In the genomic region with DNA sequence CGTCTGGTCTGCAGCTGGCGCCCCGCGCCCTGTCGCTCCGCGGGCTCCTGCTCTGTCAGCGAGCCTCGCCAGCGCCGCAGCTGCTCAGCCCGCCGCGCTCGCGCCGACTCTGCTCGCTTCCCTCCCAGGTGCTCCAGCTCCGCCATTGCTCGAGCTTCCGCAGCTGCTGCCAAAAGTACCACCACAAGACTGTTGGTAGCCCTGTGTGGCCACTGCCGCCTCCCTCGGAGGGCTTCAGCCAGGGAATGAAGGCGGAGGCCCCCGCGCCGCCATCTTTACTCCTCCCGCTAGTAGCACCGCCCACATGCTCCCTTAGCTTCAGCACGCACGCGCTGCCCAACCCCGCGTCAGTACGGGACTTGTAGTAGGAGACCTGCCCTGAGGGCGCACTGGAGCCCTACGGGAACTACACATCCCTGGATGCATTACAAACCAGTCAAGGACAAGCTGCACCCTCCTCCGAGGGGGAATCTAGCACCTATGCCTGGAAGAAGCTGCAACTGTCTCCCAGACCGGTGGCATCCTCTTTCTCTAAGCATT, we compare ENCODE assay signal across 8 mouse cellular contexts. TPM values are rescaled to one million over a fixed set of nuclear protein-coding genes. Genes with fewer than 3 reads are reported as not detected.
A peak's percentile ranks its signal among the peaks of the same experiment; 100 is the strongest.
DNase-seq lines count a peak whose midpoint lies in the region; ATAC-seq lines count a peak whose summit lies in the region.

A gene (minus strand): TSS at position 306 of the 540 bp plus-strand sequence.

- peak within 1 kb of the TSS; percentile 93 for H3K4me3 ChIP-seq in hindbrain, embryonic 15.5 days

- peak within 1 kb of the TSS; percentile 94 for H3K27ac ChIP-seq in hindbrain, embryonic 15.5 days (replicated peaks)

- H3K9me3 ChIP-seq in hindbrain, embryonic 15.5 days: no peaks in the 10 kb centered on the region

- H3K4me2 ChIP-seq in hindbrain, embryonic 15.5 days: peak within 1 kb of the TSS; percentile 82

- WGBS in hindbrain, embryonic 15.5 days: under 1% methylated on average over 39 of the region's 39 CpGs

- no peaks in the 10 kb centered on the region for H3K27me3 ChIP-seq in hindbrain, embryonic 15.5 days

- peak; percentile 90 for DNase-seq in T-cell, adult 2 months (ENCODE audit: low spot score)
- peak; percentile 96 to 97 for DNase-seq in cerebellum, postnatal 36 days
- DNase-seq in frontal cortex, postnatal 36 days (ENCODE audit: low spot score in 2 of 2): peak; percentile 97 to 98
- peak; percentile 97 for DNase-seq in left cerebral cortex, adult 11 months (ENCODE audit: low spot score)
- peak; percentile 94 to 97 for DNase-seq in lung, postnatal 4 days
- peak; percentile 94 for DNase-seq in retina, postnatal 7 days (ENCODE audit: low read depth, low spot score)
- peak; percentile 84 for DNase-seq in urinary bladder, adult 2 months (ENCODE audit: low spot score)

- 0 out of 2 replicates have a peak, but pooled peaks cover 2% of the 10 kb centered on the region for H3K36me3 ChIP-seq in hindbrain, embryonic 15.5 days

- H3K4me1 ChIP-seq in hindbrain, embryonic 15.5 days (replicated peaks): peaks cover 13% of the 10 kb centered on the region

- peak; percentile 99 for ATAC-seq in hindbrain, embryonic 15.5 days (ENCODE audit: low FRiP score, low read depth)

- H3K9ac ChIP-seq in hindbrain, embryonic 15.5 days: peak within 1 kb of the TSS; percentile 86

RNA-seq across cellular contexts. Expression of the gene that starts here (rescaled TPM):
- polyA plus RNA-seq in hindbrain, embryonic 15.5 days (2015; fragmentation: Nextera tagmentation; extraction: Ambion mirVana): 15.1 and 15.8 TPM in 2 replicates
- polyA plus RNA-seq in urinary bladder, adult 2 months (2012; rRNA removed): 96.4 and 178 TPM in 2 replicates

Comparison
In these comparisons a context has a peak if more than half of its experiments do, and no peak if none do; other contexts are left out.
1. Peak in every context shown above with its lines: DNase-seq, ATAC-seq, H3K4me3 ChIP-seq and H3K27ac ChIP-seq.